Mouse (Mus musculus): Measurements from ENCODE around the gene Zswim5.

GRCm38 (mm10) chr4:116986400-116987121, 109.4 kb downstream of the Zswim5 start:
- TF ChIP-seq CTCF (IDR thresholded peaks at IDR 0.05; ENCODE audit: control insufficient read depth, insufficient read depth, low read length) (peak; percentile 80), POLR2A (IDR thresholded peaks at IDR 0.05; ENCODE audit: borderline replicate concordance, control insufficient read depth, low read depth, low read length) (no peak)
